Mouse (Mus musculus) kidney, adult 2 months (tissue): Measurements from ENCODE around the gene Gli2.

Source experiments
- CTCF ChIP-seq: fragments of 200-500 bp; conservative IDR thresholded peaks from 2 replicates; pipeline ENCODE4 v1.5.1; 2011; ENCODE audit warnings: low read depth, mild to moderate bottlenecking, control low read depth, low read length, moderate library complexity, mixed read lengths; ENCODE audit not compliant: insufficient read depth, insufficient read length
- POLR2A ChIP-seq: fragments of 200-500 bp; IDR thresholded peaks from one replicate; pipeline ENCODE4 v1.6.1; 2011; ENCODE audit warnings: low read depth, low read length, control low read depth

- TF ChIP-seq CTCF (no peak), POLR2A (no peak)
Observed at GRCm38 (mm10) chr1:118880781-118881247, 172.6 kb downstream of the Gli2 start.
